In the genomic region with DNA sequence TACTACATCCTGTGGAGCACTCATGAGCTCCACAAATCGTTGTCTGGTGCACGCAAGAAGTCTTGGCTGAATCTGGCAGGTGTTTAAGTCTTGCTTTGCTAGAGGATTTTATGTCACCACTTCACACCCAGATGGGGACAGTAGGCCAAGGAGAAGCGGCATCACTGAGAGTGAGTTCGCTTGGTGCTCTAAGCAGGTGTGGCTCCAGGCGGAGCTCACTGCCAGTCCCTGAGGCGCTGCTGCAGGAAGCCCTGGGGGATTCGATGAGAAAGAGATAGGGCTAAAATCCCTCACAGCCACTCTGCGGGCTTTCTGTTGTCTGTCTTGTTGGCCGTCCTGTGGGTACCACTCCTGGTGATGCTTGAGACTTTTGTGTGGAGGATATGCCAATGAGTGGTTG, we compare ENCODE assay signal across 21 mouse cellular contexts. TPM values are rescaled to one million over a fixed set of nuclear protein-coding genes. Genes with fewer than 3 reads are reported as not detected.
DNase-seq lines count a peak whose midpoint lies in the region; ATAC-seq lines count a peak whose summit lies in the region.
"Had no signal": no experiment of that assay in that cellular context is flagged by ENCODE, and none has a peak within 500 bp of the region (broad histone marks: within the 10 kb centered on the region; RNA-seq: fewer than 3 reads in every experiment).

No protein-coding gene starts in this region.

- H3K27ac ChIP-seq in heart, embryonic 10.5 days: no peak overlapping the region
- H3K27ac ChIP-seq in heart, embryonic 11.5 days (ENCODE audit: low read depth, low read length): no peak overlapping the region

- DNase-seq in heart, adult 11 months: peak; percentile 64
- DNase-seq in heart, postnatal 36 days: no peak
- DNase-seq in heart, embryonic 10.5 days (ENCODE audit: low spot score): peak; percentile 58
- DNase-seq: adrenal gland, adult 2 months; adrenal gland, adult 8-10 months; adrenal gland, postnatal 10 days; adrenal gland, postnatal 14 days; adrenal gland, postnatal 25 days; adrenal gland, postnatal 36 days; B cell, adult 2 months; cerebellum, adult 11 months; cerebellum, adult 11-12 months; cerebellum, adult 18-20 months had no signal

- ATAC-seq in heart, embryonic 11.5 days (replicated peaks; ENCODE audit: insufficient number of reproducible peaks, low FRiP score, low TSS enrichment): no peak
- ATAC-seq: activated CD4-positive, CD25-positive, alpha-beta regulatory T cell, adult 4 months; CD4-positive, CD25-positive, alpha-beta regulatory T cell, adult 4 months; Patski had no signal

- intact Hi-C loops in heart, postnatal 36 days (cut with DNase I): no loop called here

- H3K27me3 ChIP-seq in heart, embryonic 10.5 days (ENCODE audit: insufficient read depth, poor library complexity, severe bottlenecking): no peaks in the 10 kb centered on the region
- H3K27me3 ChIP-seq in heart, embryonic 11.5 days (ENCODE audit: control insufficient read depth, insufficient read depth, low read length): no peaks in the 10 kb centered on the region
- H3K27me3 ChIP-seq: CH12.LX, Patski had no signal

- no peak overlapping the region for H3K9ac ChIP-seq in heart, embryonic 11.5 days (ENCODE audit: low read depth, low read length)

- H3K36me3 ChIP-seq in heart, embryonic 10.5 days: no peaks in the 10 kb centered on the region
- H3K36me3 ChIP-seq in heart, embryonic 11.5 days (ENCODE audit: control insufficient read depth, insufficient read depth, low read length): no peaks in the 10 kb centered on the region
- H3K36me3 ChIP-seq: G1E had no signal

- H3K9me3 ChIP-seq in heart, embryonic 10.5 days: no peaks in the 10 kb centered on the region
- H3K9me3 ChIP-seq in heart, embryonic 11.5 days (replicated peaks; ENCODE audit: control insufficient read depth, low read length): no peaks in the 10 kb centered on the region
- H3K9me3 ChIP-seq: G1E had no signal

- WGBS in heart, embryonic 10.5 days: 69% methylated on average over 9 of the region's 9 CpGs
- WGBS in heart, embryonic 11.5 days (ENCODE audit: insufficient replicate concordance): 60% methylated on average over 9 of the region's 9 CpGs

- no peak overlapping the region for H3K4me2 ChIP-seq in heart, embryonic 11.5 days

- H3K4me1 ChIP-seq in heart, embryonic 10.5 days: peaks cover 8% of the 10 kb centered on the region; the same call in 1 of the 2 replicates
- H3K4me1 ChIP-seq in heart, embryonic 11.5 days (ENCODE audit: control insufficient read depth, insufficient read depth, low read length): no peaks in the 10 kb centered on the region

- no peak overlapping the region for H3K4me3 ChIP-seq in heart, embryonic 10.5 days
- no peak overlapping the region for H3K4me3 ChIP-seq in heart, embryonic 11.5 days (ENCODE audit: low read depth, low read length)

RNA-seq across cellular contexts. Expression of a gene that starts 34.3 kb away (rescaled TPM):
- total RNA-seq in heart, postnatal 36 days (2021): 1 to 10 TPM in 1 of 2 experiments, not detected in 1; 1.6 TPM
- polyA plus RNA-seq in heart, embryonic 10.5 days (2016; fragmentation: Nextera tagmentation; extraction: Ambion mirVana): 0.07 TPM in 1 of 2 replicates, not detected in the other
- polyA plus RNA-seq in heart, embryonic 11.5 days (2014; fragmentation: Nextera tagmentation; extraction: Ambion mirVana): not detected in 2 replicates
- total RNA-seq: CH12.LX, MEL had no signal
- polyA plus RNA-seq: activated CD4-positive, CD25-positive, alpha-beta regulatory T cell, adult 4 months; C2C12; CD4-positive, CD25-positive, alpha-beta regulatory T cell, adult 4 months; G1E; Patski had no signal

RNA-seq across cellular contexts. Expression of a gene that starts 44.0 kb away (rescaled TPM):
- 1 to 10 TPM; 9.4 to 9.5 TPM for total RNA-seq in heart, postnatal 36 days (2021)
- 15.2 and 16.1 TPM in 2 replicates for polyA plus RNA-seq in heart, embryonic 10.5 days (2016; fragmentation: Nextera tagmentation; extraction: Ambion mirVana)
- 12.7 and 21.1 TPM in 2 replicates for polyA plus RNA-seq in heart, embryonic 11.5 days (2014; fragmentation: Nextera tagmentation; extraction: Ambion mirVana)

Comparison
In these comparisons a context has a peak if more than half of its experiments do, and no peak if none do; other contexts are left out.
1. DNase-seq: peak in heart, adult 11 months (single experiment) and heart, embryonic 10.5 days (single experiment); none in heart, postnatal 36 days (0 of 2).